Mouse (Mus musculus) embryonic facial prominence, embryonic 11.5 days (tissue): ENCODE data around the gene Alg12. TPM values are rescaled to one million over a fixed set of nuclear protein-coding genes. Genes with fewer than 3 reads are reported as not detected.
A peak's percentile ranks its signal among the peaks of the same experiment; 100 is the strongest.

Source experiments
- ATAC-seq: fragments of 200-750 bp; cut with Nextera tagmentation; replicated peaks from 2 replicates; pipeline ENCODE4 v1.8.0; 2017; ENCODE audit warnings: low read depth; ENCODE audit not compliant: insufficient number of reproducible peaks, low FRiP score, low TSS enrichment
- DNase-seq: peaks from one replicate; pipeline ENCODE4 v3.0.0-alpha.2; 2015; ENCODE audit warnings: low spot score
- H3K27ac ChIP-seq: fragments of 300-500 bp; sonication (generic); replicated peaks from 2 replicates; pipeline ENCODE4 v1.5.1; 2014; ENCODE audit warnings: mild to moderate bottlenecking, low read depth, low read length, control low read depth
- H3K27me3 ChIP-seq: fragments of 300-500 bp; sonication (generic); 2 replicates; pipeline ENCODE4 v1.6.1; 2014; ENCODE audit warnings: mild to moderate bottlenecking, low read length, moderate library complexity, mixed read lengths; ENCODE audit not compliant: control insufficient read depth, insufficient read depth
- H3K36me3 ChIP-seq: fragments of 300-500 bp; sonication (generic); replicated peaks from 2 replicates; pipeline ENCODE4 v1.6.1; 2014; ENCODE audit warnings: low read depth, mild to moderate bottlenecking, low read length, moderate library complexity, mixed read lengths; ENCODE audit not compliant: control insufficient read depth, insufficient read depth
- H3K4me1 ChIP-seq: fragments of 300-500 bp; sonication (generic); 2 replicates; pipeline ENCODE4 v1.6.1; 2014; ENCODE audit warnings: low read length, mixed read lengths; ENCODE audit not compliant: control insufficient read depth, insufficient read depth
- H3K4me2 ChIP-seq: fragments of 300-500 bp; sonication (generic); 2 replicates; pipeline ENCODE4 v1.6.1; 2014; ENCODE audit warnings: low read depth, mild to moderate bottlenecking, control low read depth, low read length, moderate library complexity
- H3K4me3 ChIP-seq: fragments of 300-500 bp; sonication (generic); 2 replicates; pipeline ENCODE4 v1.5.1; 2014; ENCODE audit warnings: low read depth, low read length, control low read depth
- H3K9ac ChIP-seq: fragments of 300-500 bp; sonication (generic); replicated peaks from 2 replicates; pipeline ENCODE4 v1.6.1; 2014; ENCODE audit warnings: mild to moderate bottlenecking, control low read depth, low read length
- H3K9me3 ChIP-seq: fragments of 300-500 bp; sonication (generic); replicated peaks from 2 replicates; pipeline ENCODE4 v1.6.1; 2016; ENCODE audit warnings: mild to moderate bottlenecking, low read length, inconsistent platforms, mixed read lengths; ENCODE audit not compliant: control insufficient read depth
- WGBS: fragments of 180-500 bp; shearing (Covaris S2); extraction: QIAGEN DNeasy Blood & Tissue Kit; methylation state at CpG from one replicate; pipeline ENCODE4 v1.1.7; 2014; 5-methylcytosine and 5-hydroxymethylcytosine counted together
- polyA plus RNA-seq: library from polyadenylated mRNA; unstranded; fragments of >200 nt; fragmentation: Nextera tagmentation; extraction: Ambion mirVana; gene quantifications from 2 replicates; pipeline ENCODE4 v1.2.1, GENCODE M21; 2014

The Alg12 gene
- polyA plus RNA-seq, 1 experiment from 2014 or later, result 11.3 TPM

DNA sequence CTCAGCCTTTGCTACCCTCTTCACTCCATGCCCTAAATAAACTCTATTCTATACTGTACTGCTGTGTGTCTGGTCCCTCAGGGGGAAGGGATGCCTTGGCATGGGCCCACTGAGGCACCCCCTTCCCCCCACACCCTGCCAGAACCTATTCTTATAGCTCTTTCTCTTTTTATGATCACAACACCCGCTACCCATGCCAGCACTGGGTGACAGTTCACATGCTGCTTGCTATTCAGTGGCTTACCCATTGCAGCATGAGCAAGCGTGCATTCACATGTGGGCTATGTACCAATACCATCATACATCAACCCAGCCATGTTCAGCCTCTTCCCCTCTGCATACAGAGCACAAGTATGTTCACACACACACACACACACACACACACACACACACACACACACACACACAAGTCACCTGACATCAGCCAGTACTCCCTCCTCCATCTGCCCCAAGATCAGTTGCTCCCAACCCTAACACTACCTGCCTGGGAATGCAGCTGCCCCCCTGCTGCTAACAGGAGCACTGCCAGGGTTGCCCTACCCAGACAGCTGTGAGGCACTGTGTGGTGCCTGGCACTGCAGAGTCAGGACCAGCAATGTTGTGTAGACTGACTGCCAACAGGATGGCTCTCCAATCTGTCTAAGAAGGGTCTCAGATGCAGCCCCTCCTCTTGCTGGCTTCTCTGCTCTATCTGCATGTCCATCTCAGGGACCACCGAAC, 22.6 kb upstream of the Alg12 start:
- Histone ChIP-seq H3K9me3 (no peaks in the 10 kb centered on the region), H3K4me3 (no peak overlapping the region), H3K27ac (no peak overlapping the region), H3K4me1 (peaks cover 9% of the 10 kb centered on the region; the same call in 1 of the 2 replicates), H3K4me2 (no peak overlapping the region), H3K27me3 (no peaks in the 10 kb centered on the region), H3K9ac (no peak overlapping the region), H3K36me3 (no peaks in the 10 kb centered on the region)
- DNase-seq (no peak), ATAC-seq (no peak)
- 91% methylated on average over 3 of the region's 3 CpGs for WGBS

DNA sequence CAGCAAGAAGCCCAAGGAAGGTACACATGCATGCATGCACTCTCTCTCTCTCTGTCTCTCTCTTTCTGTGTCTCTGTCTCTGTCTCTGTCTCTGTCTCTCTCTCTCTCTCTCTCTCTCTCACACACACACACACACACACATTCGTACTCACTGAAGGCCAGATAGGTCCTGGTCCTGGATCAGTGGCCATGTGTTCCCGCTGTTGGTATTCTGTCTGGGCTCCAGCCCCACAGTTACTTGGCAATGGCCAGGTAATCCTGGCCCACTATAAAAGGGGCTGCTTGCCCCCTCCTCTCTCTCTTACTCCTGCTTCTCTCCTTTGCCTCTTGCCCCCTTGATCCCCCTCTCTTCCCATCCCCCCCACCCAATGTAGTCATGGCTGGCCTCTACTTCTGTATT, 22.0 kb upstream of the Alg12 start:
- H3K4me2 ChIP-seq, result no peak overlapping the region
- no peaks in the 10 kb centered on the region for H3K36me3 ChIP-seq
- no peaks in the 10 kb centered on the region for H3K27me3 ChIP-seq
- ATAC-seq (no peak), DNase-seq (no peak)
- H3K4me3 ChIP-seq, result no peak overlapping the region
- peaks cover 9% of the 10 kb centered on the region; the same call in 1 of the 2 replicates for H3K4me1 ChIP-seq
- no peaks in the 10 kb centered on the region for H3K9me3 ChIP-seq
- 86% methylated on average over 2 of the region's 2 CpGs for WGBS
- H3K27ac ChIP-seq, result no peak overlapping the region
- no peak overlapping the region for H3K9ac ChIP-seq

DNA sequence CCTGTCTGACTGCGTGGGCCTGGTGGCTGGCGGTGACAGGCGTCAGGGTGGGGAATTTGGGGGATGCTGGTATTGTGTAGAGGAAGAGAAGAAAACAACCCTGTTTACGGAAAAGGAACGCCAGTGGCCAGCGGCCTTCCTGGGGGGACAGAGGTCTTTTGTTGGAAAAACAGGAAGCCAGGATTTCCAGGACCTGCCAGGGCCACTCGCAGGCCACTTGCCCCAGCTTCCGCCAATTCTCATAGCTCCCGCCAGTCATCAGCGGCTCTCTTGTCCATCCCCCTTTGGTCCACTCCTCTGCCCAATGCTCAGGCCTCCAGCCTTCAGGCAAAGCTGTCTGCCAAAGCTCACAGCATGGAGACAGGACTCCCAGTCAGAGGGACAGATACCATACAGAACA, 21.0 kb upstream of the Alg12 start:
- whole genome bisulfite sequencing, result 28% methylated on average over 10 of the region's 10 CpGs
- no peak for DNase-seq
- ATAC-seq, result no peak
- no peak overlapping the region for H3K9ac ChIP-seq
- no peak overlapping the region for H3K4me2 ChIP-seq
- no peaks in the 10 kb centered on the region for H3K27me3 ChIP-seq
- H3K9me3 ChIP-seq, result no peaks in the 10 kb centered on the region
- H3K4me1 ChIP-seq, result peaks cover 9% of the 10 kb centered on the region; the same call in 1 of the 2 replicates
- H3K4me3 ChIP-seq, result no peak overlapping the region
- H3K36me3 ChIP-seq, result no peaks in the 10 kb centered on the region
- H3K27ac ChIP-seq, result no peak overlapping the region

DNA sequence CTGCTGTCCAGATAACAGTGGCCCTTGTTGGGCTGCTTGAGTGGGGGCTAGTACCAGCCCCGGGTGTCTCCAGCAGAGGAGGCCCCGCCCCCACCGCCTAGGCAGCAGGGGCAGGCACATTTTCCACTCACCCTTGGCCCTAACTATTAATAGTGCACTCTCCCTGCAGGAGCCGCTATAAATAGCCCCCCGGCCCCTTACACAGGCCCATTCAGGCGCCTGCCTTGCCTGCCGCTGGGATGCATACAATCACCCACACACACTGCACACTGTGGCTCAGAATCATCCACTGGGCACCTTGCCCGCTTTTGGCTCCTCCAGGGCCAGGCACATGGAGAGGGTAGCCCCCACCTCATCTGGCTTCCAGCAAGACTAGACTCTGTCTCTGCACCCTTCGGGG, 20.2 kb upstream of the Alg12 start:
- 28% methylated on average over 9 of the region's 9 CpGs for WGBS
- H3K9me3 ChIP-seq, result no peaks in the 10 kb centered on the region
- H3K4me1 ChIP-seq, result peaks cover 9% of the 10 kb centered on the region; the same call in 1 of the 2 replicates
- H3K27ac ChIP-seq, result 0 out of 2 replicates have a peak overlapping the region, but pooled peaks have one; percentile 28
- H3K36me3 ChIP-seq, result no peaks in the 10 kb centered on the region
- no peak overlapping the region for H3K4me2 ChIP-seq
- H3K27me3 ChIP-seq, result no peaks in the 10 kb centered on the region
- DNase-seq (peak; percentile 35), ATAC-seq (peak; percentile 26; the same call in 1 of the 2 replicates)
- H3K4me3 ChIP-seq, result no peak overlapping the region
- peak overlapping the region; percentile 18; the same call in 1 of the 2 replicates for H3K9ac ChIP-seq

DNA sequence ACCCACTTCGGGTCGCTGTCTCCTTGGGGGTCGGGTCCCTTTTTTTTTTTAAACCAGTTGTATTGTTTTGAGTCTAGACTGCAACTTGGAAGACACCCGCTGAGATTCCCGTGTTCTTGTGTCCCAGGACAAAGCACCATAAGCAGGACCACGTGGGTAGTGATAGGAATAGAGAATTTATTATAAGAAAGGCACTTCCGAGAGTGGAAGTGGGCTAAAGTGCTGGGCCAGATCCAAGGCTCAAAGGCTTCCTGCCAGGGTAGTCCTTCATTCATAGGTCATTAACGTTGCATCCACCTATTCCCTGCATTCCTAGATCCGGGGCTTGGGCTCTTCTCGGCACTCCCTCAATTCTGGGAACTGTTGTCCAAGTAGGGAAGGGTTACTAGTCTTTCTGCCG, 18.9 kb upstream of the Alg12 start:
- Histone ChIP-seq H3K27me3 (no peaks in the 10 kb centered on the region), H3K4me2 (peak overlapping the region; percentile 88), H3K36me3 (no peaks in the 10 kb centered on the region), H3K4me1 (peaks cover 7% of the 10 kb centered on the region; the same call in 1 of the 2 replicates), H3K27ac (no peak overlapping the region), H3K4me3 (peak overlapping the region; percentile 42), H3K9me3 (no peaks in the 10 kb centered on the region), H3K9ac (peak overlapping the region; percentile 59; the same call in 1 of the 2 replicates)
- DNase-seq (peak; percentile 46), ATAC-seq (no peak)
- WGBS, result 1% methylated on average over 11 of the region's 11 CpGs

DNA sequence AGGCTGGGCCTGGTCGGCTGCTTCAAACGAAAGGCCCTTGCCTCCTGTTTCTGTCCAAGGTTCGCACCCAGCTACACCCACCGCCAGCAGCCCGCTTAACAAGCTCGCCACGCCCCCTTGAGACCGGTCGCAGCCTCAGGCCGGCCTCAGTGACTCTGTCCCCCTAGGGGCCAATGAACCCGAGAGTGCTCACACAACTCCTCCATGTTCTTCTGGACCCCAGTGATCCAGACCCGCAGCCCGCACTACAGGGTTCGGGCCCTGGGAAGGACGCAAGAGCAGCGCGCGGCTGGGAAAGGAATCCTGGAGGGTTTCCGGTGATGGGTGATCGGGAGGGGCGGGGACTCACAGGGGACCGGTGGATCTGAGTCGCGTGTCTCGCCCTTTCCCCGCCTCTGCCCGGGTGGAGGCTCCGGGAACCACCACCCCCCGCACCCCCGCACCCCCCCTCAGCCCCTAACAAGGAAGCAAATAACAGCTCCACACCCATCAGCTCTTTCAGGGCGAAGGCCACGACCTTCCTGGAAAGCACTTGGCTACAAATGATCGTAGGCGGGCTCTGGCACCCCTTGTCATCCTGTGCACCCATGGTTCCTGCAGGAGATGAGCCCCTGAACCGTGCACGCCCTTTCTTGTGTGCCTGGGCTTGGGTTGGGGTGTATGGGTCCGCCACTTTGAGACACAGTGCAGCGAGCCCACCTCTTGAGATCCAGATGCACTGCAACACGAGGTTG, 18.2 kb upstream of the Alg12 start:
- H3K36me3 ChIP-seq, result no peaks in the 10 kb centered on the region
- peak overlapping the region; percentile 88 for H3K4me2 ChIP-seq
- H3K9ac ChIP-seq, result peak overlapping the region; percentile 59
- no peak overlapping the region for H3K27ac ChIP-seq
- H3K27me3 ChIP-seq, result no peaks in the 10 kb centered on the region
- DNase-seq (peak; percentile 70), ATAC-seq (peak; percentile 54)
- peak overlapping the region; percentile 42 for H3K4me3 ChIP-seq
- H3K4me1 ChIP-seq, result peaks cover 7% of the 10 kb centered on the region; the same call in 1 of the 2 replicates
- H3K9me3 ChIP-seq, result no peaks in the 10 kb centered on the region
- WGBS, result under 1% methylated on average over 39 of the region's 39 CpGs

DNA sequence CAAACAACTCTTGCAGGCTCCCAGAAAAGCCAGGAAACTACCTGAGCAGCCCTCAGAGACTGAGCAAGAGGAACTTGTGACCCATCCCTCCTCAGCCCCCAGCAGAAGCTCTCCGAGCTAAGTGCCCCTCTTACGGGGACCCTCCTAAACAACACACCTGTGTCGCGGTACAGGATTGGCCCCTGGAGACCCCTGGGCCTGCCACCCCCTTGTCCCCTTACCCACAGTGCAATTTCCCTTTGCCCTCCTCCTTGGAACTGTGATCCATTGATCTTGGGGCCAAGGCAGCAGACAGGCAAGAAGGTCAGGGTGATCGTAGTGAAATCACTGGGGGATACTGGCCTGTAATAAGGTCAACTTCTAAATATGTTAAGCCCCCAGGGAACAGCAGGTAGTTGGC, 17.5 kb upstream of the Alg12 start:
- H3K4me2 ChIP-seq, result no peak overlapping the region
- H3K36me3 ChIP-seq, result no peaks in the 10 kb centered on the region
- H3K9me3 ChIP-seq, result no peaks in the 10 kb centered on the region
- ATAC-seq, result no peak
- no peak overlapping the region; the same call in 1 of the 2 replicates for H3K4me3 ChIP-seq
- no peak overlapping the region for H3K9ac ChIP-seq
- peaks cover 7% of the 10 kb centered on the region; the same call in 1 of the 2 replicates for H3K4me1 ChIP-seq
- no peak for DNase-seq
- no peaks in the 10 kb centered on the region for H3K27me3 ChIP-seq
- H3K27ac ChIP-seq, result no peak overlapping the region
- WGBS, result 61% methylated on average over 5 of the region's 5 CpGs

DNA sequence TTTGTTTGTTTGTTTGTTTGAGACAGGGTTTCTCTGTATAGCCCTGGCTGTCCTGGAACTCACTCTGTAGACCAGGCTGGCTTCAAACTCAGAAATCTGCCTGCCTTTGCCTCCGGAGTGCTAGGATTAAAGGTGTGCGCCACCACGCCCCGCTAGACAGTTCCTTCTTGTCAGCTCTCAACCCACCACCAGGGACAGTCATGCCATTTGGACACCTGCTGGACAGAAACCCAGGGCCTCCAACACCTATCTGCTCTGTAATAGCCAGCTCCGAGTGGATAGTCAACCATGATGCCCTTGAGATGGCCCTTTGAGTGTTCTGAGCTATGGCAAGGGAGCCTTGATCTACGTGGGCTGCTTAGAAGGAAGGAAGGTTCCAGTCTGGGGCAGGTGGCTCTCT, 16.9 kb upstream of the Alg12 start:
- no peak for ATAC-seq

More for the DNA sequence above, 16.9 kb upstream of the Alg12 start:
- Histone ChIP-seq H3K4me1 (peaks cover 7% of the 10 kb centered on the region; the same call in 1 of the 2 replicates), H3K27me3 (no peaks in the 10 kb centered on the region), H3K9me3 (no peaks in the 10 kb centered on the region), H3K4me2 (no peak overlapping the region), H3K9ac (no peak overlapping the region), H3K4me3 (no peak overlapping the region), H3K36me3 (no peaks in the 10 kb centered on the region), H3K27ac (no peak overlapping the region)
- 78% methylated on average over 6 of the region's 6 CpGs for WGBS
- DNase-seq, result no peak
